Mouse (Mus musculus) heart, embryonic 11.5 days (tissue): ENCODE data around the gene Ctxn2. TPM values are rescaled to one million over a fixed set of nuclear protein-coding genes. Genes with fewer than 3 reads are reported as not detected.
A peak's percentile ranks its signal among the peaks of the same experiment; 100 is the strongest.

Source experiments
- ATAC-seq: fragments of 200-750 bp; cut with Nextera tagmentation; replicated peaks from 2 replicates; pipeline ENCODE4 v1.8.0; 2017; ENCODE audit warnings: moderate library complexity; ENCODE audit not compliant: insufficient number of reproducible peaks, low FRiP score, low TSS enrichment
- H3K27ac ChIP-seq: fragments of 300-500 bp; sonication (generic); 2 replicates; pipeline ENCODE4 v1.5.1; 2014; ENCODE audit warnings: mild to moderate bottlenecking, low read depth, low read length
- H3K27me3 ChIP-seq: fragments of 300-500 bp; sonication (generic); 2 replicates; pipeline ENCODE4 v1.6.1; 2014; ENCODE audit warnings: mild to moderate bottlenecking, low read length, mixed read lengths; ENCODE audit not compliant: control insufficient read depth, insufficient read depth
- H3K36me3 ChIP-seq: fragments of 300-500 bp; sonication (generic); 2 replicates; pipeline ENCODE4 v1.6.1; 2014; ENCODE audit warnings: mild to moderate bottlenecking, low read length, moderate library complexity, mixed read lengths; ENCODE audit not compliant: control insufficient read depth, insufficient read depth
- H3K4me1 ChIP-seq: fragments of 300-500 bp; sonication (generic); 2 replicates; pipeline ENCODE4 v1.6.1; 2014; ENCODE audit warnings: low read length; ENCODE audit not compliant: control insufficient read depth, insufficient read depth
- H3K4me2 ChIP-seq: fragments of 300-500 bp; sonication (generic); 2 replicates; pipeline ENCODE4 v1.6.1; 2014; ENCODE audit warnings: mild to moderate bottlenecking, moderate library complexity
- H3K4me3 ChIP-seq: fragments of 300-500 bp; sonication (generic); 2 replicates; pipeline ENCODE4 v1.5.1; 2014; ENCODE audit warnings: low read depth, low read length
- H3K9ac ChIP-seq: fragments of 300-500 bp; sonication (generic); 2 replicates; pipeline ENCODE4 v1.6.1; 2014; ENCODE audit warnings: mild to moderate bottlenecking, low read depth, low read length, moderate library complexity
- H3K9me3 ChIP-seq: fragments of 300-500 bp; sonication (generic); replicated peaks from 2 replicates; pipeline ENCODE4 v1.6.1; 2016; ENCODE audit warnings: low read length; ENCODE audit not compliant: control insufficient read depth
- WGBS: fragments of 180-500 bp; shearing (Covaris S2); extraction: QIAGEN DNeasy Blood & Tissue Kit; methylation state at CpG from one replicate; pipeline ENCODE4 v1.1.7; 2014; ENCODE audit not compliant: insufficient replicate concordance; 5-methylcytosine and 5-hydroxymethylcytosine counted together
- polyA plus RNA-seq: library from polyadenylated mRNA; unstranded; fragments of >200 nt; fragmentation: Nextera tagmentation; extraction: Ambion mirVana; gene quantifications from 2 replicates; pipeline ENCODE4 v1.2.1, GENCODE M21; 2014

The Ctxn2 gene
- polyA plus RNA-seq, 1 experiment from 2014 or later = not detected

- WGBS = under 1% methylated on average over 36 of the region's 48 CpGs
Measured at GRCm38 (mm10) chr2:125123477-125123852, 13.0 kb upstream of the Ctxn2 start, which contains the start of gene Myef2. Gene Myef2, minus strand, starts transcription at chr2:125123661.

GRCm38 (mm10) chr2:125125824-125126223 lies 10.7 kb upstream of the Ctxn2 start:
- Histone ChIP-seq H3K9ac (no peak overlapping the region), H3K4me2 (no peak overlapping the region), H3K27ac (no peak overlapping the region), H3K36me3 (no peaks in the 10 kb centered on the region), H3K4me3 (no peak overlapping the region), H3K9me3 (no peaks in the 10 kb centered on the region), H3K27me3 (no peaks in the 10 kb centered on the region), H3K4me1 (peaks cover 14% of the 10 kb centered on the region)
- 33% methylated on average over 4 of the region's 4 CpGs for WGBS
- no peak for ATAC-seq

More at GRCm38 (mm10) chr2:125123477-125123852, 13.0 kb upstream of the Ctxn2 start, which contains the start of gene Myef2:
- Histone ChIP-seq H3K4me2 (peak within 1 kb of the TSS; percentile 67), H3K36me3 (no peaks in the 10 kb centered on the region), H3K4me1 (peaks cover 28% of the 10 kb centered on the region), H3K9me3 (no peaks in the 10 kb centered on the region), H3K27ac (peak within 1 kb of the TSS; percentile 84), H3K4me3 (peak within 1 kb of the TSS; percentile 79), H3K9ac (peak within 1 kb of the TSS; percentile 96), H3K27me3 (no peaks in the 10 kb centered on the region)
- ATAC-seq = peak; percentile 86

GRCm38 (mm10) chr2:125126792-125127191 lies 9.7 kb upstream of the Ctxn2 start:
- no peaks in the 10 kb centered on the region for H3K36me3 ChIP-seq

GRCm38 (mm10) chr2:125134113-125134512 lies 2.4 kb upstream of the Ctxn2 start:
- H3K4me1 ChIP-seq = 0 out of 2 replicates have a peak, but pooled peaks cover 3% of the 10 kb centered on the region

More at GRCm38 (mm10) chr2:125126792-125127191, 9.7 kb upstream of the Ctxn2 start:
- Histone ChIP-seq H3K27me3 (no peaks in the 10 kb centered on the region), H3K4me3 (no peak overlapping the region), H3K27ac (no peak overlapping the region), H3K4me2 (no peak overlapping the region), H3K9me3 (no peaks in the 10 kb centered on the region), H3K9ac (no peak overlapping the region), H3K4me1 (peaks cover 6% of the 10 kb centered on the region)
- no peak for ATAC-seq
- WGBS = 39% methylated on average over 3 of the region's 3 CpGs

GRCm38 (mm10) chr2:125136846-125137245 lies 354 bp downstream of the Ctxn2 start:
- Histone ChIP-seq H3K9ac (no peak overlapping the region), H3K27me3 (no peaks in the 10 kb centered on the region), H3K4me2 (peak overlapping the region; percentile 90), H3K9me3 (no peaks in the 10 kb centered on the region), H3K27ac (no peak overlapping the region), H3K36me3 (no peaks in the 10 kb centered on the region), H3K4me3 (no peak overlapping the region), H3K4me1 (0 out of 2 replicates have a peak, but pooled peaks cover 3% of the 10 kb centered on the region)
- 26% methylated on average over 7 of the region's 7 CpGs for WGBS
- ATAC-seq = no peak

More at GRCm38 (mm10) chr2:125134113-125134512, 2.4 kb upstream of the Ctxn2 start:
- no peaks in the 10 kb centered on the region for H3K9me3 ChIP-seq
- no peak overlapping the region for H3K27ac ChIP-seq
- H3K27me3 ChIP-seq = no peaks in the 10 kb centered on the region
- no peak overlapping the region for H3K4me3 ChIP-seq
- no peak for ATAC-seq
- no peak overlapping the region for H3K9ac ChIP-seq
- H3K36me3 ChIP-seq = no peaks in the 10 kb centered on the region
- WGBS = 28% methylated on average over 4 of the region's 4 CpGs
- no peak overlapping the region for H3K4me2 ChIP-seq

GRCm38 (mm10) chr2:125142336-125142735 lies 5.8 kb downstream of the Ctxn2 start:
- no peak for ATAC-seq
- no peak overlapping the region for H3K4me3 ChIP-seq
- H3K4me2 ChIP-seq = no peak overlapping the region
- H3K27me3 ChIP-seq = no peaks in the 10 kb centered on the region
- no peaks in the 10 kb centered on the region for H3K4me1 ChIP-seq
- no peaks in the 10 kb centered on the region for H3K9me3 ChIP-seq
- H3K9ac ChIP-seq = no peak overlapping the region
- H3K27ac ChIP-seq = no peak overlapping the region
- H3K36me3 ChIP-seq = no peaks in the 10 kb centered on the region

GRCm38 (mm10) chr2:125152388-125152787 lies 15.9 kb downstream of the Ctxn2 start, which contains the start of gene Slc12a1:
Gene Slc12a1, plus strand, starts transcription at chr2:125152505.
- Histone ChIP-seq H3K9me3 (no peaks in the 10 kb centered on the region), H3K4me2 (no peak within 1 kb of the TSS), H3K27me3 (no peaks in the 10 kb centered on the region), H3K4me1 (no peaks in the 10 kb centered on the region), H3K9ac (no peak within 1 kb of the TSS), H3K4me3 (no peak within 1 kb of the TSS), H3K27ac (no peak within 1 kb of the TSS), H3K36me3 (no peaks in the 10 kb centered on the region)
- ATAC-seq = no peak
- 78% methylated on average over 6 of the region's 6 CpGs for WGBS

- Histone ChIP-seq H3K4me2 (no peak overlapping the region), H3K4me3 (no peak overlapping the region), H3K9ac (no peak overlapping the region), H3K27ac (no peak overlapping the region), H3K36me3 (no peaks in the 10 kb centered on the region), H3K4me1 (no peaks in the 10 kb centered on the region), H3K9me3 (no peaks in the 10 kb centered on the region), H3K27me3 (no peaks in the 10 kb centered on the region)
- ATAC-seq = no peak
- WGBS = 78% methylated on average over 9 of the region's 9 CpGs
Measured at GRCm38 (mm10) chr2:125154294-125154693, 17.8 kb downstream of the Ctxn2 start.

- H3K36me3 ChIP-seq = no peaks in the 10 kb centered on the region
- 12% methylated on average over 2 of the region's 2 CpGs for WGBS
- H3K4me1 ChIP-seq = no peaks in the 10 kb centered on the region
- H3K27me3 ChIP-seq = no peaks in the 10 kb centered on the region
- no peak for ATAC-seq
- H3K27ac ChIP-seq = no peak overlapping the region
- no peak overlapping the region for H3K4me2 ChIP-seq
- no peak overlapping the region for H3K4me3 ChIP-seq
- no peaks in the 10 kb centered on the region for H3K9me3 ChIP-seq
- no peak overlapping the region for H3K9ac ChIP-seq
Measured at GRCm38 (mm10) chr2:125155504-125155903, 19.0 kb downstream of the Ctxn2 start.
